Mouse (Mus musculus) thymus, adult 2 months (tissue): ENCODE measurements around the gene Rgs2. TPM values are rescaled to one million over a fixed set of nuclear protein-coding genes. Genes with fewer than 3 reads are reported as not detected.

Experiments used
- DNase-seq: peaks from one replicate; pipeline ENCODE4 v3.0.0; 2021
- H3K27ac ChIP-seq: fragments of 200-500 bp; 2 replicates; pipeline ENCODE4 v1.5.1; 2012; ENCODE audit warnings: low read length, control low read depth; ENCODE audit not compliant: control insufficient read depth, insufficient read depth
- H3K27me3 ChIP-seq: fragments of 200-500 bp; 2 replicates; pipeline ENCODE4 v1.6.1; 2012; ENCODE audit warnings: mild to moderate bottlenecking, low read length, moderate library complexity, mixed read lengths; ENCODE audit not compliant: control insufficient read depth, insufficient read depth
- H3K36me3 ChIP-seq: fragments of 200-500 bp; 2 replicates; pipeline ENCODE4 v1.6.1; 2012; ENCODE audit warnings: mild to moderate bottlenecking, low read length, moderate library complexity; ENCODE audit not compliant: control insufficient read depth, insufficient read depth
- H3K4me1 ChIP-seq: fragments of 200-500 bp; replicated peaks from 2 replicates; pipeline ENCODE4 v1.6.1; 2012; ENCODE audit warnings: low read length; ENCODE audit not compliant: control insufficient read depth, insufficient read depth
- H3K4me3 ChIP-seq: fragments of 200-500 bp; 2 replicates; pipeline ENCODE4 v1.5.1; 2012; ENCODE audit warnings: mild to moderate bottlenecking, low read length, control low read depth, moderate library complexity; ENCODE audit not compliant: control insufficient read depth, insufficient read depth
- CTCF ChIP-seq: fragments of 200-500 bp; IDR thresholded peaks from 2 replicates; pipeline ENCODE4 v1.5.1; 2012; ENCODE audit warnings: mild to moderate bottlenecking, control low read depth, low read length, moderate library complexity, borderline replicate concordance; ENCODE audit not compliant: control insufficient read depth, poor library complexity, insufficient read depth; ENCODE audit errors: extremely low read depth
- POLR2A ChIP-seq: fragments of 200-500 bp; IDR thresholded peaks from 2 replicates; pipeline ENCODE4 v1.6.1; 2012; ENCODE audit warnings: mild to moderate bottlenecking, low read length, control low read depth, moderate library complexity; ENCODE audit not compliant: control insufficient read depth, poor library complexity, insufficient read depth; ENCODE audit errors: extremely low read depth
- WGBS: fragments of 180-500 bp; shearing (Covaris S2); methylation state at CpG from one replicate; pipeline ENCODE4 v1.1.7; 2018; 5-methylcytosine and 5-hydroxymethylcytosine counted together
- polyA plus RNA-seq: library from polyadenylated mRNA; depleted of rRNA; stranded (reverse); fragments of >200 nt; gene quantifications from 2 replicates; pipeline ENCODE4 v1.2.3, GENCODE M21; 2012

Gene Rgs2
- polyA plus RNA-seq, 1 experiment = 5.9 TPM

GRCm38 (mm10) chr1:144002036-144002714 is 1.8 kb downstream of the Rgs2 start:
- 90% methylated on average over 6 of the region's 6 CpGs for WGBS

DNA sequence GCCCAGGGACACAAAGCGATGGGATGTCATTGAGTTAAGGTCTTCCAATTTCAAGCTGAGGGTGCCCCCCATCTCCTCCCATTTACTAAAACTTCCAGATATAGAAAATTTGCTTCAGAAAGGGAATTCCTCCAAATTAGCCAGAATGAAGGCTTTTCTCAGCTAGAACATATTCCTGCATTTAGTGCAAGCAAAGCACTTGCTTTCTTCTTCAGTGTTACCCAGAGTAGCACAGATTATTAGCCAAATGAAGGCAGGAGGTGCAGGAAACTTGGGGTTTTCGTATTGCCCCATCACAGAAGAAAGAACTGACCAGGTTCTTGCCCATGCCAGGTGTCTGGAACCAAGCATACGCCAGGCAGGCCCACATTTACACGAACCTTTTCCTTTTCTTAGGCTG is 3.7 kb downstream of the Rgs2 start:
- 92% methylated on average over 4 of the region's 4 CpGs for WGBS
- Histone ChIP-seq H3K27ac (no peak overlapping the region), H3K4me1 (peaks cover 7% of the 10 kb centered on the region; the same call in 1 of the 2 replicates), H3K4me3 (no peak overlapping the region), H3K27me3 (no peaks in the 10 kb centered on the region), H3K36me3 (peaks cover 14% of the 10 kb centered on the region)
- DNase-seq = no peak
- TF ChIP-seq CTCF (no peak), POLR2A (no peak)

More at GRCm38 (mm10) chr1:144002036-144002714, 1.8 kb downstream of the Rgs2 start:
- no peaks in the 10 kb centered on the region for H3K27me3 ChIP-seq
- H3K4me3 ChIP-seq = no peak overlapping the region
- H3K4me1 ChIP-seq = peaks cover 7% of the 10 kb centered on the region; the same call in 1 of the 2 replicates
- peaks cover 14% of the 10 kb centered on the region for H3K36me3 ChIP-seq
- TF ChIP-seq POLR2A (no peak), CTCF (no peak)
- DNase-seq = no peak
- no peak overlapping the region for H3K27ac ChIP-seq

GRCm38 (mm10) chr1:143999371-143999920 is 4.5 kb downstream of the Rgs2 start:
- no peak for DNase-seq
- no peak overlapping the region for H3K4me3 ChIP-seq
- WGBS = 44% methylated on average over 7 of the region's 7 CpGs

GRCm38 (mm10) chr1:143993026-143993425 is 10.9 kb downstream of the Rgs2 start:
- H3K27me3 ChIP-seq = no peaks in the 10 kb centered on the region
- H3K4me3 ChIP-seq = no peak overlapping the region
- no peaks in the 10 kb centered on the region for H3K4me1 ChIP-seq
- no peaks in the 10 kb centered on the region for H3K36me3 ChIP-seq
- TF ChIP-seq CTCF (no peak), POLR2A (no peak)
- DNase-seq = no peak
- WGBS = 12% methylated on average over 1 of the region's 1 CpGs
- H3K27ac ChIP-seq = no peak overlapping the region

More at GRCm38 (mm10) chr1:143999371-143999920, 4.5 kb downstream of the Rgs2 start:
- no peak for TF ChIP-seq POLR2A
- no peak for TF ChIP-seq CTCF
- Histone ChIP-seq H3K27me3 (no peaks in the 10 kb centered on the region), H3K36me3 (peaks cover 14% of the 10 kb centered on the region), H3K4me1 (peaks cover 4% of the 10 kb centered on the region; the same call in 1 of the 2 replicates), H3K27ac (no peak overlapping the region)

DNA sequence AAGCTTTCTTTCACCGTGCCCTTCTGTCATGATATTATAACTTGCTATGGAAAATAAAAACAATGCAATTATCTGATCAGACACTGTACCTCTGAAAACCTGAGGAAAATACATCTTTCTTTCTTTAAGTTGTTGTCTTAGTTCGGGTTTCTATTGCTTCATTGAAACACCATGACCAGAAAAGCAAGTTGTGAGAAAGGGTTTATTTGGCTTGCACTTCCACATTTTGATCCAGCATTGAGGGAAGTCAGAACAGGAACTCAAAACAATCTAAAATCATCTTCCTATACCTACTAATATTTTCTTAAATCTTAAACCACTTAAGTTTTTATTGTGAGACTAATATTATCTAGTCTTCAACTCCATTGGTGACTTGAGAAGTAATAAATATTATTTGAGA is 11.4 kb downstream of the Rgs2 start:
- Histone ChIP-seq H3K4me3 (no peak overlapping the region), H3K27me3 (no peaks in the 10 kb centered on the region), H3K27ac (no peak overlapping the region), H3K36me3 (no peaks in the 10 kb centered on the region), H3K4me1 (no peaks in the 10 kb centered on the region)
- WGBS = 86% methylated on average over 2 of the region's 2 CpGs
- TF ChIP-seq POLR2A (no peak), CTCF (no peak)
- DNase-seq = no peak

- H3K27me3 ChIP-seq = no peaks in the 10 kb centered on the region
- no peak overlapping the region for H3K27ac ChIP-seq
- no peak for DNase-seq
- H3K36me3 ChIP-seq = no peaks in the 10 kb centered on the region
- WGBS = 79% methylated on average over 5 of the region's 5 CpGs
- H3K4me3 ChIP-seq = no peak overlapping the region
- H3K4me1 ChIP-seq = no peaks in the 10 kb centered on the region
- TF ChIP-seq POLR2A (no peak), CTCF (no peak)
Measured at GRCm38 (mm10) chr1:143990263-143990662, 13.7 kb downstream of the Rgs2 start.

GRCm38 (mm10) chr1:143989773-143990172 is 14.2 kb downstream of the Rgs2 start:
- 81% methylated on average over 5 of the region's 5 CpGs for WGBS

More at GRCm38 (mm10) chr1:143989773-143990172, 14.2 kb downstream of the Rgs2 start:
- no peak overlapping the region for H3K27ac ChIP-seq
- H3K36me3 ChIP-seq = no peaks in the 10 kb centered on the region
- TF ChIP-seq POLR2A (no peak), CTCF (no peak)
- no peak overlapping the region for H3K4me3 ChIP-seq
- H3K27me3 ChIP-seq = no peaks in the 10 kb centered on the region
- H3K4me1 ChIP-seq = no peaks in the 10 kb centered on the region
- DNase-seq = no peak
